Mouse (Mus musculus) midbrain, embryonic 11.5 days (tissue): ENCODE measurements around the gene Lrrc4c. TPM values are rescaled to one million over a fixed set of nuclear protein-coding genes. Genes with fewer than 3 reads are reported as not detected.

Experiments
- ATAC-seq: fragments of 200-750 bp; cut with Nextera tagmentation; 2 replicates; pipeline ENCODE4 v1.8.0; 2017; ENCODE audit warnings: moderate TSS enrichment, moderate library complexity; ENCODE audit not compliant: low FRiP score
- DNase-seq: peaks from one replicate; pipeline ENCODE4 v3.0.0; 2015; ENCODE audit warnings: low spot score; ENCODE audit errors: missing footprints
- H3K27ac ChIP-seq: fragments of 300-500 bp; sonication (generic); 2 replicates; pipeline ENCODE4 v1.5.1; 2014; ENCODE audit warnings: low read depth, low read length
- H3K27me3 ChIP-seq: fragments of 300-500 bp; sonication (generic); 2 replicates; pipeline ENCODE4 v1.6.1; 2014; ENCODE audit warnings: mild to moderate bottlenecking, low read length, moderate library complexity, mixed read lengths; ENCODE audit not compliant: control insufficient read depth, insufficient read depth
- H3K36me3 ChIP-seq: fragments of 300-500 bp; sonication (generic); 2 replicates; pipeline ENCODE4 v1.6.1; 2014; ENCODE audit warnings: mild to moderate bottlenecking, low read length, moderate library complexity, mixed read lengths; ENCODE audit not compliant: control insufficient read depth, insufficient read depth
- H3K4me1 ChIP-seq: fragments of 300-500 bp; sonication (generic); 2 replicates; pipeline ENCODE4 v1.6.1; 2014; ENCODE audit warnings: low read length; ENCODE audit not compliant: control insufficient read depth, insufficient read depth
- H3K4me2 ChIP-seq: fragments of 300-500 bp; sonication (generic); 2 replicates; pipeline ENCODE4 v1.6.1; 2014; ENCODE audit warnings: mild to moderate bottlenecking, moderate library complexity
- H3K4me3 ChIP-seq: fragments of 300-500 bp; sonication (generic); 2 replicates; pipeline ENCODE4 v1.5.1; 2014; ENCODE audit warnings: low read depth, low read length
- H3K9ac ChIP-seq: fragments of 300-500 bp; sonication (generic); 2 replicates; pipeline ENCODE4 v1.6.1; 2014; ENCODE audit warnings: low read length
- H3K9me3 ChIP-seq: fragments of 300-500 bp; sonication (generic); 2 replicates; pipeline ENCODE4 v1.6.1; 2016; ENCODE audit warnings: low read length; ENCODE audit not compliant: control insufficient read depth
- WGBS: fragments of 180-500 bp; shearing (Covaris S2); extraction: QIAGEN DNeasy Blood & Tissue Kit; methylation state at CpG from one replicate; pipeline ENCODE4 v1.1.7; 2014; 5-methylcytosine and 5-hydroxymethylcytosine counted together
- microRNA-seq: library from miRNA; unstranded; fragments of <30 nt; microRNA quantifications from one replicate; pipeline ENCODE4, GENCODE M21; 2017
- polyA plus RNA-seq: library from polyadenylated mRNA; unstranded; fragments of >200 nt; fragmentation: Nextera tagmentation; extraction: Ambion mirVana; gene quantifications from 2 replicates; pipeline ENCODE4 v1.2.1, GENCODE M21; 2014

The Lrrc4c gene
- polyA plus RNA-seq, 1 experiment from 2014 or later = 3.8 TPM

GRCm38 (mm10) chr2:97641661-97642060, 1323.7 kb downstream of the Lrrc4c start:
- Histone ChIP-seq H3K4me3 (no peak overlapping the region), H3K9ac (no peak overlapping the region), H3K4me2 (no peak overlapping the region), H3K4me1 (no peaks in the 10 kb centered on the region), H3K9me3 (no peaks in the 10 kb centered on the region), H3K27ac (no peak overlapping the region), H3K27me3 (no peaks in the 10 kb centered on the region), H3K36me3 (no peaks in the 10 kb centered on the region)
- DNase-seq (no peak), ATAC-seq (no peak)

GRCm38 (mm10) chr2:97652711-97653110, 1334.7 kb downstream of the Lrrc4c start:
- Histone ChIP-seq H3K9ac (no peak overlapping the region), H3K27ac (no peak overlapping the region), H3K4me2 (no peak overlapping the region), H3K4me3 (no peak overlapping the region), H3K27me3 (no peaks in the 10 kb centered on the region), H3K9me3 (no peaks in the 10 kb centered on the region), H3K36me3 (no peaks in the 10 kb centered on the region), H3K4me1 (no peaks in the 10 kb centered on the region)
- 35% methylated on average over 1 of the region's 1 CpGs for WGBS
- no peak for DNase-seq
- no peak for ATAC-seq

Small RNA genes within 50 kb of the gene (microRNA-seq; reads per million reads assigned to microRNA genes)
- gene Gm44320 = not detected
